Mouse (Mus musculus) thymus, adult 2 months (tissue): ENCODE measurements around the gene Gm8693.
"Not testable (repeated sequence)": the region's sequence is repeated elsewhere in the genome, so short reads cannot be mapped to it uniquely, and the experiment has no call there.

Experiments used
- CTCF ChIP-seq: fragments of 200-500 bp; IDR thresholded peaks from 2 replicates; pipeline ENCODE4 v1.5.1; 2012; ENCODE audit warnings: mild to moderate bottlenecking, control low read depth, low read length, moderate library complexity, borderline replicate concordance; ENCODE audit not compliant: control insufficient read depth, poor library complexity, insufficient read depth; ENCODE audit errors: extremely low read depth
- POLR2A ChIP-seq: fragments of 200-500 bp; IDR thresholded peaks from 2 replicates; pipeline ENCODE4 v1.6.1; 2012; ENCODE audit warnings: mild to moderate bottlenecking, low read length, control low read depth, moderate library complexity; ENCODE audit not compliant: control insufficient read depth, poor library complexity, insufficient read depth; ENCODE audit errors: extremely low read depth

DNA sequence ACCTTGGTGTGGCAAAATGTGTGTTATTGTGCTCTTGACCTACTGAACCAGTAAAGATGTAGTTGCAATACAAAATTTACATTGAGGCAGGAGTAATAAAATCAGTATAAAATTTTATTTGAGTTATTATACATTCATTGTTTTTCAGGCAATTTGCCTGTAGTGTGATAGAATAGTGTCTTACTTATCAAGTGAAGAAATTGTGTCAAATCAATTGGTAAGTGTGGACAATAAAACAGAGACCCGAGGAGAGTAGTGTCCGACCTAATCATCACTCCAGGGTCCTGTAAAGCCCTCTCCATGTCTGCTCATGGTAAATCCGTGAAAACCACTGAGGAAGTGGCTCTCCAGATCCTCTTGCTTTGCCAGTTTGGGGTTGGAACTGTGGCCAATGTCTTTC lies 34.4 kb downstream of the Gm8693 start, which contains the start of gene Vmn1r155:
- not testable (repeated sequence) for TF ChIP-seq CTCF, POLR2A
